Mouse (Mus musculus) olfactory bulb, adult 2 months (tissue): ENCODE measurements around the gene Gm4756. TPM values are rescaled to one million over a fixed set of nuclear protein-coding genes. Genes with fewer than 3 reads are reported as not detected.
"Not testable (repeated sequence)": the region's sequence is repeated elsewhere in the genome, so short reads cannot be mapped to it uniquely, and the experiment has no call there.

ENCODE experiments used
- H3K27ac ChIP-seq: fragments of 200-500 bp; 2 replicates; pipeline ENCODE4 v1.5.1; 2012; ENCODE audit warnings: low read depth, low read length; ENCODE audit not compliant: insufficient read depth
- H3K4me1 ChIP-seq: fragments of 200-500 bp; 2 replicates; pipeline ENCODE4 v1.6.1; 2012; ENCODE audit warnings: low read length; ENCODE audit not compliant: control insufficient read depth, insufficient read depth
- H3K4me3 ChIP-seq: fragments of 200-500 bp; 2 replicates; pipeline ENCODE4 v1.5.1; 2012; ENCODE audit warnings: mild to moderate bottlenecking, low read depth, low read length, moderate library complexity; ENCODE audit not compliant: insufficient read depth
- CTCF ChIP-seq: fragments of 200-500 bp; IDR thresholded peaks from 2 replicates; pipeline ENCODE4 v1.5.1; 2012; ENCODE audit warnings: low read depth, mild to moderate bottlenecking, low read length, moderate library complexity; ENCODE audit not compliant: insufficient read depth
- POLR2A ChIP-seq: fragments of 200-500 bp; IDR thresholded peaks from 2 replicates; pipeline ENCODE4 v1.6.1; 2012; ENCODE audit warnings: mild to moderate bottlenecking, low read depth, low read length, moderate library complexity; ENCODE audit not compliant: insufficient read depth
- WGBS: fragments of 180-500 bp; shearing (Covaris S2); methylation state at CpG from one replicate; pipeline ENCODE4 v1.1.7; 2018; 5-methylcytosine and 5-hydroxymethylcytosine counted together
- polyA plus RNA-seq: library from polyadenylated mRNA; stranded (reverse); fragments of >200 nt; gene quantifications from 2 replicates; pipeline ENCODE4 v1.2.4, GENCODE M21; 2012; ENCODE audit warnings: low replicate concordance; ENCODE audit not compliant: missing spikeins, insufficient read depth, insufficient read length

The Gm4756 gene
- polyA plus RNA-seq = not detected in 2 replicates

- no peak within 1 kb of the TSS for H3K27ac ChIP-seq
- WGBS = 83% methylated on average over 11 of the region's 11 CpGs
- H3K4me3 ChIP-seq = no peak within 1 kb of the TSS
- no peak for TF ChIP-seq CTCF
- no peaks in the 10 kb centered on the region for H3K4me1 ChIP-seq
These were observed at the start of gene Gm4756 for GRCm38 (mm10) chr12:72649611-72650330. Gm4756 (minus strand) TSS chr12:72649661.

GRCm38 (mm10) chr12:72694901-72695463 lies 45.5 kb upstream of the Gm4756 start:
- Histone ChIP-seq H3K27ac (no peak overlapping the region), H3K4me3 (no peak overlapping the region), H3K4me1 (no peaks in the 10 kb centered on the region)
- TF ChIP-seq CTCF = no peak
- TF ChIP-seq POLR2A = no peak
- 48% methylated on average over 9 of the region's 9 CpGs for WGBS

GRCm38 (mm10) chr12:72694438-72694837 lies 45.0 kb upstream of the Gm4756 start:
- no peak overlapping the region for H3K27ac ChIP-seq
- TF ChIP-seq CTCF (no peak), POLR2A (no peak)
- H3K4me1 ChIP-seq = no peaks in the 10 kb centered on the region
- no peak overlapping the region for H3K4me3 ChIP-seq
- 38% methylated on average over 12 of the region's 12 CpGs for WGBS

GRCm38 (mm10) chr12:72693895-72694294 lies 44.4 kb upstream of the Gm4756 start:
- no peaks in the 10 kb centered on the region for H3K4me1 ChIP-seq
- H3K4me3 ChIP-seq = no peak overlapping the region
- H3K27ac ChIP-seq = no peak overlapping the region
- no peak for TF ChIP-seq CTCF
- TF ChIP-seq POLR2A = no peak
- WGBS = 34% methylated on average over 6 of the region's 6 CpGs

GRCm38 (mm10) chr12:72688281-72688680 lies 38.8 kb upstream of the Gm4756 start:
- H3K27ac ChIP-seq, H3K4me1 ChIP-seq, H3K4me3 ChIP-seq: not testable (repeated sequence)
- WGBS = 37% methylated on average over 2 of the region's 2 CpGs

- H3K27ac ChIP-seq, H3K4me1 ChIP-seq, H3K4me3 ChIP-seq: not testable (repeated sequence)
- 20% methylated on average over 6 of the region's 6 CpGs for WGBS
These were observed 38.3 kb upstream of the Gm4756 start for GRCm38 (mm10) chr12:72687741-72688140.

GRCm38 (mm10) chr12:72686566-72686965 lies 37.1 kb upstream of the Gm4756 start:
- WGBS = 82% methylated on average over 4 of the region's 4 CpGs
- H3K4me3 ChIP-seq, H3K27ac ChIP-seq, H3K4me1 ChIP-seq: not testable (repeated sequence)

- 100% methylated on average over 3 of the region's 3 CpGs for WGBS
- Histone ChIP-seq H3K4me3 (no peak overlapping the region), H3K27ac (no peak overlapping the region), H3K4me1 (no peaks in the 10 kb centered on the region)
- no peak for TF ChIP-seq CTCF
- TF ChIP-seq POLR2A = no peak
These were observed 34.2 kb upstream of the Gm4756 start for GRCm38 (mm10) chr12:72683612-72684011.

GRCm38 (mm10) chr12:72682511-72683282 lies 33.2 kb upstream of the Gm4756 start:
- H3K27ac ChIP-seq = no peak overlapping the region
- WGBS = 69% methylated on average over 8 of the region's 8 CpGs
- TF ChIP-seq CTCF (no peak), POLR2A (no peak)
- no peaks in the 10 kb centered on the region for H3K4me1 ChIP-seq
- no peak overlapping the region for H3K4me3 ChIP-seq

GRCm38 (mm10) chr12:72681919-72682318 lies 32.5 kb upstream of the Gm4756 start:
- WGBS = 97% methylated on average over 1 of the region's 1 CpGs
- H3K27ac ChIP-seq = no peak overlapping the region
- TF ChIP-seq POLR2A = no peak
- no peak for TF ChIP-seq CTCF

More at GRCm38 (mm10) chr12:72681919-72682318, 32.5 kb upstream of the Gm4756 start:
- Histone ChIP-seq H3K4me3 (no peak overlapping the region), H3K4me1 (no peaks in the 10 kb centered on the region)
